Mouse (Mus musculus): ENCODE data around the gene Pdgfa. TPM values are rescaled to one million over a fixed set of nuclear protein-coding genes. Genes with fewer than 3 reads are reported as not detected.

Pdgfa gene
- polyA plus RNA-seq, 1 experiment from 2014 or later = 53.3 TPM

GRCm38 (mm10) chr5:138944551-138944950 is 52.6 kb downstream of the Pdgfa start:
- H3K27ac ChIP-seq (replicated peaks in 1 of 2; ENCODE audit: control insufficient read depth in 1 of 2, insufficient read depth in 1 of 2, low read depth in 2 of 2, low read length in 2 of 2) = no peak overlapping the region
- 77% methylated on average over 7 of the region's 7 CpGs for WGBS
- no peak overlapping the region for H3K4me3 ChIP-seq (ENCODE audit: control insufficient read depth in 1 of 2, insufficient read depth in 1 of 2, low read depth in 1 of 2, low read length in 2 of 2)
- H3K9ac ChIP-seq (ENCODE audit: low read length) = no peak overlapping the region
- no peak overlapping the region for H3K4me2 ChIP-seq (ENCODE audit: low read length)
- H3K9me3 ChIP-seq (ENCODE audit: control insufficient read depth, low read length) = no peaks in the 10 kb centered on the region
- ATAC-seq (ENCODE audit: insufficient number of reproducible peaks, insufficient read depth, low FRiP score, low read depth) = no peak
- H3K27me3 ChIP-seq (ENCODE audit: control insufficient read depth, insufficient read depth, low read length) = no peaks in the 10 kb centered on the region
- H3K4me1 ChIP-seq (ENCODE audit: control insufficient read depth in 2 of 2, insufficient read depth in 2 of 2, low read length in 2 of 2) = peaks cover 27 to 33% of the 10 kb centered on the region in 2 experiments
- H3K36me3 ChIP-seq (ENCODE audit: control insufficient read depth, insufficient read depth, low read length) = no peaks in the 10 kb centered on the region

- H3K9ac ChIP-seq (ENCODE audit: low read length) = no peak overlapping the region
- no peak overlapping the region for H3K4me2 ChIP-seq (ENCODE audit: low read length)
- WGBS = 58% methylated on average over 8 of the region's 8 CpGs
- ATAC-seq (ENCODE audit: insufficient number of reproducible peaks, insufficient read depth, low FRiP score, low read depth) = no peak
- no peaks in the 10 kb centered on the region for H3K9me3 ChIP-seq (ENCODE audit: control insufficient read depth, low read length)
- H3K36me3 ChIP-seq (ENCODE audit: control insufficient read depth, insufficient read depth, low read length) = no peaks in the 10 kb centered on the region
- no peak overlapping the region for H3K4me3 ChIP-seq (ENCODE audit: control insufficient read depth in 1 of 2, insufficient read depth in 1 of 2, low read depth in 1 of 2, low read length in 2 of 2)
- no peak overlapping the region for H3K27ac ChIP-seq (replicated peaks in 1 of 2; ENCODE audit: control insufficient read depth in 1 of 2, insufficient read depth in 1 of 2, low read depth in 2 of 2, low read length in 2 of 2)
- H3K27me3 ChIP-seq (ENCODE audit: control insufficient read depth, insufficient read depth, low read length) = no peaks in the 10 kb centered on the region
- H3K4me1 ChIP-seq (ENCODE audit: control insufficient read depth in 2 of 2, insufficient read depth in 2 of 2, low read length in 2 of 2) = peaks cover 7 to 12% of the 10 kb centered on the region in 2 experiments
Observed at GRCm38 (mm10) chr5:138941842-138942241, 55.3 kb downstream of the Pdgfa start.

GRCm38 (mm10) chr5:138940576-138940975 is 56.6 kb downstream of the Pdgfa start:
- Histone ChIP-seq H3K9ac (ENCODE audit: low read length) (no peak overlapping the region), H3K4me3 (ENCODE audit: control insufficient read depth in 1 of 2, insufficient read depth in 1 of 2, low read depth in 1 of 2, low read length in 2 of 2) (no peak overlapping the region), H3K27me3 (ENCODE audit: control insufficient read depth, insufficient read depth, low read length) (no peaks in the 10 kb centered on the region; the same call in 1 of the 2 replicates), H3K4me1 (ENCODE audit: control insufficient read depth in 2 of 2, insufficient read depth in 2 of 2, low read length in 2 of 2) (peaks cover 5 to 6% of the 10 kb centered on the region in 2 experiments; a peak in 3 of 4 replicates), H3K36me3 (ENCODE audit: control insufficient read depth, insufficient read depth, low read length) (no peaks in the 10 kb centered on the region), H3K4me2 (ENCODE audit: low read length) (no peak overlapping the region), H3K27ac (replicated peaks in 1 of 2; ENCODE audit: control insufficient read depth in 1 of 2, insufficient read depth in 1 of 2, low read depth in 2 of 2, low read length in 2 of 2) (no peak overlapping the region), H3K9me3 (ENCODE audit: control insufficient read depth, low read length) (no peaks in the 10 kb centered on the region)
- no peak for ATAC-seq (ENCODE audit: insufficient number of reproducible peaks, insufficient read depth, low FRiP score, low read depth)
- WGBS = 87% methylated on average over 4 of the region's 4 CpGs

GRCm38 (mm10) chr5:138938572-138939163 is 58.5 kb downstream of the Pdgfa start:
- Histone ChIP-seq H3K9me3 (ENCODE audit: control insufficient read depth, low read length) (no peaks in the 10 kb centered on the region), H3K27me3 (ENCODE audit: control insufficient read depth, insufficient read depth, low read length) (no peaks in the 10 kb centered on the region; the same call in 1 of the 2 replicates), H3K9ac (ENCODE audit: low read length) (no peak overlapping the region), H3K36me3 (ENCODE audit: control insufficient read depth, insufficient read depth, low read length) (no peaks in the 10 kb centered on the region), H3K27ac (replicated peaks in 1 of 2; ENCODE audit: control insufficient read depth in 1 of 2, insufficient read depth in 1 of 2, low read depth in 2 of 2, low read length in 2 of 2) (no peak overlapping the region), H3K4me3 (ENCODE audit: control insufficient read depth in 1 of 2, insufficient read depth in 1 of 2, low read depth in 1 of 2, low read length in 2 of 2) (no peak overlapping the region), H3K4me1 (ENCODE audit: control insufficient read depth in 2 of 2, insufficient read depth in 2 of 2, low read length in 2 of 2) (peaks cover 7 to 12% of the 10 kb centered on the region in 2 experiments), H3K4me2 (ENCODE audit: low read length) (no peak overlapping the region)
- no peak for ATAC-seq (ENCODE audit: insufficient number of reproducible peaks, insufficient read depth, low FRiP score, low read depth)
- 48% methylated on average over 3 of the region's 3 CpGs for WGBS

GRCm38 (mm10) chr5:138936399-138937089 is 60.6 kb downstream of the Pdgfa start:
- ATAC-seq (ENCODE audit: insufficient number of reproducible peaks, insufficient read depth, low FRiP score, low read depth) = no peak

GRCm38 (mm10) chr5:138934540-138934939 is 62.6 kb downstream of the Pdgfa start:
- Histone ChIP-seq H3K4me2 (ENCODE audit: low read length) (no peak overlapping the region), H3K27ac (replicated peaks in 1 of 2; ENCODE audit: control insufficient read depth in 1 of 2, insufficient read depth in 1 of 2, low read depth in 2 of 2, low read length in 2 of 2) (no peak overlapping the region)
- no peak for ATAC-seq (ENCODE audit: insufficient number of reproducible peaks, insufficient read depth, low FRiP score, low read depth)

More at GRCm38 (mm10) chr5:138936399-138937089, 60.6 kb downstream of the Pdgfa start:
- H3K4me2 ChIP-seq (ENCODE audit: low read length) = no peak overlapping the region
- H3K4me3 ChIP-seq (ENCODE audit: control insufficient read depth in 1 of 2, insufficient read depth in 1 of 2, low read depth in 1 of 2, low read length in 2 of 2) = no peak overlapping the region
- H3K4me1 ChIP-seq (ENCODE audit: control insufficient read depth in 2 of 2, insufficient read depth in 2 of 2, low read length in 2 of 2) = peaks cover 19 to 28% of the 10 kb centered on the region in 2 experiments
- H3K36me3 ChIP-seq (ENCODE audit: control insufficient read depth, insufficient read depth, low read length) = no peaks in the 10 kb centered on the region
- 55% methylated on average over 8 of the region's 8 CpGs for WGBS
- no peaks in the 10 kb centered on the region; the same call in 1 of the 2 replicates for H3K27me3 ChIP-seq (ENCODE audit: control insufficient read depth, insufficient read depth, low read length)
- no peaks in the 10 kb centered on the region for H3K9me3 ChIP-seq (ENCODE audit: control insufficient read depth, low read length)
- H3K27ac ChIP-seq (replicated peaks in 1 of 2; ENCODE audit: control insufficient read depth in 1 of 2, insufficient read depth in 1 of 2, low read depth in 2 of 2, low read length in 2 of 2) = no peak overlapping the region
- no peak overlapping the region for H3K9ac ChIP-seq (ENCODE audit: low read length)

GRCm38 (mm10) chr5:138932460-138933432 is 64.4 kb downstream of the Pdgfa start:
- no peak overlapping the region for H3K27ac ChIP-seq (replicated peaks in 1 of 2; ENCODE audit: control insufficient read depth in 1 of 2, insufficient read depth in 1 of 2, low read depth in 2 of 2, low read length in 2 of 2)
- peaks cover 4% of the 10 kb centered on the region; the same call in 1 of the 2 replicates for H3K27me3 ChIP-seq (ENCODE audit: control insufficient read depth, insufficient read depth, low read length)
- H3K9ac ChIP-seq (ENCODE audit: low read length) = no peak overlapping the region
- H3K4me3 ChIP-seq (ENCODE audit: control insufficient read depth in 1 of 2, insufficient read depth in 1 of 2, low read depth in 1 of 2, low read length in 2 of 2) = no peak overlapping the region
- H3K4me1 ChIP-seq (ENCODE audit: control insufficient read depth in 2 of 2, insufficient read depth in 2 of 2, low read length in 2 of 2) = peaks cover 16 to 24% of the 10 kb centered on the region in 2 experiments
- H3K4me2 ChIP-seq (ENCODE audit: low read length) = no peak overlapping the region
- H3K9me3 ChIP-seq (ENCODE audit: control insufficient read depth, low read length) = no peaks in the 10 kb centered on the region
- WGBS = 28% methylated on average over 18 of the region's 18 CpGs
- H3K36me3 ChIP-seq (ENCODE audit: control insufficient read depth, insufficient read depth, low read length) = no peaks in the 10 kb centered on the region
- ATAC-seq (ENCODE audit: insufficient number of reproducible peaks, insufficient read depth, low FRiP score, low read depth) = no peak

More at GRCm38 (mm10) chr5:138934540-138934939, 62.6 kb downstream of the Pdgfa start:
- Histone ChIP-seq H3K9me3 (ENCODE audit: control insufficient read depth, low read length) (no peaks in the 10 kb centered on the region), H3K36me3 (ENCODE audit: control insufficient read depth, insufficient read depth, low read length) (no peaks in the 10 kb centered on the region), H3K4me1 (ENCODE audit: control insufficient read depth in 2 of 2, insufficient read depth in 2 of 2, low read length in 2 of 2) (peaks cover 21 to 30% of the 10 kb centered on the region in 2 experiments), H3K4me3 (ENCODE audit: control insufficient read depth in 1 of 2, insufficient read depth in 1 of 2, low read depth in 1 of 2, low read length in 2 of 2) (no peak overlapping the region), H3K27me3 (ENCODE audit: control insufficient read depth, insufficient read depth, low read length) (peaks cover 4% of the 10 kb centered on the region; the same call in 1 of the 2 replicates), H3K9ac (ENCODE audit: low read length) (no peak overlapping the region)
- WGBS = 19% methylated on average over 6 of the region's 6 CpGs

Data from heart, embryonic 14.5 days (tissue).